Mouse (Mus musculus) midbrain, embryonic 14.5 days (tissue): Measurements from ENCODE around the gene Trim46. TPM values are rescaled to one million over a fixed set of nuclear protein-coding genes. Genes with fewer than 3 reads are reported as not detected.

ENCODE experiments used
- ATAC-seq: fragments of 200-750 bp; cut with Nextera tagmentation; 2 replicates; pipeline ENCODE4 v1.8.0; 2017; ENCODE audit warnings: moderate number of reproducible peaks, moderate library complexity; ENCODE audit not compliant: low FRiP score, low TSS enrichment
- DNase-seq: peaks from one replicate; pipeline ENCODE4 v3.0.0-alpha.2; 2015
- H3K27ac ChIP-seq: fragments of 300-500 bp; sonication (generic); replicated peaks from 2 replicates; pipeline ENCODE4 v1.5.1; 2014; ENCODE audit warnings: mild to moderate bottlenecking, low read depth, low read length, moderate library complexity
- H3K27me3 ChIP-seq: fragments of 300-500 bp; sonication (generic); 2 replicates; pipeline ENCODE4 v1.6.1; 2014; ENCODE audit warnings: low read length, control low read depth, mixed read lengths; ENCODE audit not compliant: control insufficient read depth, insufficient read depth
- H3K36me3 ChIP-seq: fragments of 300-500 bp; sonication (generic); 2 replicates; pipeline ENCODE4 v1.6.1; 2014; ENCODE audit warnings: low read length, control low read depth; ENCODE audit not compliant: control insufficient read depth, insufficient read depth
- H3K4me1 ChIP-seq: fragments of 300-500 bp; sonication (generic); 2 replicates; pipeline ENCODE4 v1.6.1; 2014; ENCODE audit warnings: mild to moderate bottlenecking, antibody characterized with exemption, low read length, control low read depth; ENCODE audit not compliant: control insufficient read depth, insufficient read depth
- H3K4me2 ChIP-seq: fragments of 300-500 bp; sonication (generic); 2 replicates; pipeline ENCODE4 v1.6.1; 2014; ENCODE audit warnings: mild to moderate bottlenecking, low read length, moderate library complexity
- H3K4me3 ChIP-seq: fragments of 300-500 bp; sonication (generic); replicated peaks from 2 replicates; pipeline ENCODE4 v1.5.1; 2014; ENCODE audit warnings: low read depth, low read length
- H3K9ac ChIP-seq: fragments of 300-500 bp; sonication (generic); replicated peaks from 2 replicates; pipeline ENCODE4 v1.6.1; 2014; ENCODE audit warnings: mild to moderate bottlenecking, low read length, moderate library complexity
- H3K9me3 ChIP-seq: fragments of 300-500 bp; sonication (generic); 2 replicates; pipeline ENCODE4 v1.6.1; 2016; ENCODE audit warnings: low read length, control low read depth, mixed read lengths; ENCODE audit not compliant: control insufficient read depth
- WGBS: fragments of 180-500 bp; shearing (Covaris S2); extraction: QIAGEN DNeasy Blood & Tissue Kit; methylation state at CpG from one replicate; pipeline ENCODE4 v1.1.7; 2014; 5-methylcytosine and 5-hydroxymethylcytosine counted together
- polyA plus RNA-seq: library from polyadenylated mRNA; unstranded; fragments of >200 nt; fragmentation: Nextera tagmentation; extraction: Ambion mirVana; gene quantifications from 2 replicates; pipeline ENCODE4 v1.2.1, GENCODE M21; 2014

Trim46 gene
- polyA plus RNA-seq, 1 experiment from 2014 or later, result 63.4 TPM

- Histone ChIP-seq H3K9ac (no peak overlapping the region), H3K4me1 (peaks cover 11% of the 10 kb centered on the region; the same call in 1 of the 2 replicates), H3K27ac (no peak overlapping the region), H3K27me3 (peaks cover 11% of the 10 kb centered on the region), H3K9me3 (no peaks in the 10 kb centered on the region), H3K4me2 (no peak overlapping the region), H3K4me3 (no peak overlapping the region), H3K36me3 (no peaks in the 10 kb centered on the region)
- 30% methylated on average over 2 of the region's 2 CpGs for WGBS
- ATAC-seq (no peak), DNase-seq (no peak)
Observed at GRCm38 (mm10) chr3:89285526-89285925, 39.4 kb upstream of the Trim46 start.

GRCm38 (mm10) chr3:89284261-89284660 lies 38.2 kb upstream of the Trim46 start:
- no peak overlapping the region for H3K4me3 ChIP-seq
- no peak for ATAC-seq
- no peaks in the 10 kb centered on the region for H3K9me3 ChIP-seq
- H3K9ac ChIP-seq, result no peak overlapping the region
- DNase-seq, result no peak
- H3K36me3 ChIP-seq, result no peaks in the 10 kb centered on the region
- H3K27ac ChIP-seq, result no peak overlapping the region
- H3K27me3 ChIP-seq, result peaks cover 16% of the 10 kb centered on the region
- no peak overlapping the region for H3K4me2 ChIP-seq
- WGBS, result 92% methylated on average over 3 of the region's 3 CpGs
- H3K4me1 ChIP-seq, result peaks cover 16% of the 10 kb centered on the region; the same call in 1 of the 2 replicates

GRCm38 (mm10) chr3:89282291-89282643 lies 36.2 kb upstream of the Trim46 start:
- H3K27ac ChIP-seq, result no peak overlapping the region
- DNase-seq (no peak), ATAC-seq (no peak)
- H3K4me2 ChIP-seq, result no peak overlapping the region
- H3K4me3 ChIP-seq, result no peak overlapping the region
- H3K27me3 ChIP-seq, result peaks cover 29% of the 10 kb centered on the region
- H3K9ac ChIP-seq, result no peak overlapping the region
- H3K36me3 ChIP-seq, result no peaks in the 10 kb centered on the region
- WGBS, result 28% methylated on average over 4 of the region's 4 CpGs
- peaks cover 21% of the 10 kb centered on the region; the same call in 1 of the 2 replicates for H3K4me1 ChIP-seq
- no peaks in the 10 kb centered on the region for H3K9me3 ChIP-seq

- Histone ChIP-seq H3K9ac (peak overlapping the region; percentile 57; the same call in 1 of the 2 replicates), H3K9me3 (no peaks in the 10 kb centered on the region), H3K27me3 (peaks cover 29% of the 10 kb centered on the region), H3K4me2 (peak overlapping the region; percentile 93), H3K27ac (no peak overlapping the region), H3K36me3 (no peaks in the 10 kb centered on the region), H3K4me1 (peaks cover 21% of the 10 kb centered on the region; the same call in 1 of the 2 replicates), H3K4me3 (peak overlapping the region; percentile 44)
- 10% methylated on average over 20 of the region's 20 CpGs for WGBS
- DNase-seq (peak; percentile 93), ATAC-seq (no peak)
Observed at GRCm38 (mm10) chr3:89281579-89282290, 35.6 kb upstream of the Trim46 start.

- no peaks in the 10 kb centered on the region for H3K36me3 ChIP-seq
- under 1% methylated on average over 52 of the region's 52 CpGs for WGBS
- H3K4me2 ChIP-seq, result peak within 1 kb of the TSS; percentile 93
- H3K9me3 ChIP-seq, result no peaks in the 10 kb centered on the region
- H3K4me1 ChIP-seq, result peaks cover 21% of the 10 kb centered on the region; the same call in 1 of the 2 replicates
- peak within 1 kb of the TSS; percentile 57 for H3K9ac ChIP-seq
- H3K27me3 ChIP-seq, result peaks cover 29% of the 10 kb centered on the region
- peak within 1 kb of the TSS; percentile 44 for H3K4me3 ChIP-seq
- DNase-seq (peak; percentile 65), ATAC-seq (peak; percentile 34; the same call in 1 of the 2 replicates)
- no peak within 1 kb of the TSS; the same call in 1 of the 2 replicates for H3K27ac ChIP-seq
Observed at GRCm38 (mm10) chr3:89280606-89281511, 34.8 kb upstream of the Trim46 start, which contains the start of gene Efna1. Gene Efna1, minus strand, starts transcription at chr3:89281142.

GRCm38 (mm10) chr3:89280050-89280605 lies 34.0 kb upstream of the Trim46 start:
- Histone ChIP-seq H3K27ac (no peak overlapping the region), H3K4me2 (peak overlapping the region; percentile 93)
- ATAC-seq, result peak; percentile 21; the same call in 1 of the 2 replicates

GRCm38 (mm10) chr3:89279153-89279890 lies 33.2 kb upstream of the Trim46 start:
- no peaks in the 10 kb centered on the region for H3K36me3 ChIP-seq
- no peak overlapping the region for H3K27ac ChIP-seq
- 4% methylated on average over 35 of the region's 35 CpGs for WGBS
- H3K4me2 ChIP-seq, result peak overlapping the region; percentile 93
- H3K4me1 ChIP-seq, result peaks cover 21% of the 10 kb centered on the region; the same call in 1 of the 2 replicates
- ATAC-seq (peak; percentile 56), DNase-seq (peak; percentile 83)
- no peaks in the 10 kb centered on the region for H3K9me3 ChIP-seq
- peak overlapping the region; percentile 43; the same call in 1 of the 2 replicates for H3K9ac ChIP-seq
- peak overlapping the region; percentile 44 for H3K4me3 ChIP-seq
- peaks cover 29% of the 10 kb centered on the region for H3K27me3 ChIP-seq

More at GRCm38 (mm10) chr3:89280050-89280605, 34.0 kb upstream of the Trim46 start:
- Histone ChIP-seq H3K4me3 (peak overlapping the region; percentile 44), H3K36me3 (no peaks in the 10 kb centered on the region), H3K4me1 (peaks cover 21% of the 10 kb centered on the region; the same call in 1 of the 2 replicates), H3K9me3 (no peaks in the 10 kb centered on the region), H3K27me3 (peaks cover 29% of the 10 kb centered on the region), H3K9ac (peak overlapping the region; percentile 57)
- DNase-seq, result peak; percentile 49
- WGBS, result under 1% methylated on average over 29 of the region's 29 CpGs

GRCm38 (mm10) chr3:89278643-89279042 lies 32.5 kb upstream of the Trim46 start:
- no peaks in the 10 kb centered on the region for H3K36me3 ChIP-seq
- H3K4me1 ChIP-seq, result peaks cover 21% of the 10 kb centered on the region; the same call in 1 of the 2 replicates
- H3K9ac ChIP-seq, result no peak overlapping the region; the same call in 1 of the 2 replicates
- peak overlapping the region; percentile 44 for H3K4me3 ChIP-seq
- H3K9me3 ChIP-seq, result no peaks in the 10 kb centered on the region
- ATAC-seq, result no peak
- 30% methylated on average over 8 of the region's 8 CpGs for WGBS
- H3K27ac ChIP-seq, result no peak overlapping the region
- peak overlapping the region; percentile 93 for H3K4me2 ChIP-seq
- peaks cover 29% of the 10 kb centered on the region for H3K27me3 ChIP-seq
- no peak for DNase-seq
